Mouse (Mus musculus): ENCODE data around the gene Slc35e3. TPM values are rescaled to one million over a fixed set of nuclear protein-coding genes. Genes with fewer than 3 reads are reported as not detected.

The Slc35e3 gene
- polyA plus RNA-seq, 1 experiment from 2014 or later: 22.2 TPM

GRCm38 (mm10) chr10:117773106-117773720 lies 27.0 kb upstream of the Slc35e3 start:
- H3K9me3 ChIP-seq: no peaks in the 10 kb centered on the region
- H3K36me3 ChIP-seq: peaks cover 95% of the 10 kb centered on the region
- 92% methylated on average over 7 of the region's 7 CpGs for WGBS

GRCm38 (mm10) chr10:117772364-117773105 lies 26.4 kb upstream of the Slc35e3 start:
- Histone ChIP-seq H3K27ac (no peak overlapping the region), H3K36me3 (peaks cover 95% of the 10 kb centered on the region), H3K4me3 (no peak overlapping the region), H3K27me3 (ENCODE audit: insufficient read depth, poor library complexity, severe bottlenecking) (no peaks in the 10 kb centered on the region), H3K9me3 (no peaks in the 10 kb centered on the region), H3K4me1 (replicated peaks) (no peaks in the 10 kb centered on the region)
- no peak for DNase-seq (ENCODE audit: low spot score)
- WGBS: 92% methylated on average over 17 of the region's 17 CpGs

More at GRCm38 (mm10) chr10:117773106-117773720, 27.0 kb upstream of the Slc35e3 start:
- H3K27ac ChIP-seq: no peak overlapping the region
- H3K4me1 ChIP-seq (replicated peaks): no peaks in the 10 kb centered on the region
- H3K4me3 ChIP-seq: no peak overlapping the region
- no peak for DNase-seq (ENCODE audit: low spot score)
- no peaks in the 10 kb centered on the region for H3K27me3 ChIP-seq (ENCODE audit: insufficient read depth, poor library complexity, severe bottlenecking)

DNA sequence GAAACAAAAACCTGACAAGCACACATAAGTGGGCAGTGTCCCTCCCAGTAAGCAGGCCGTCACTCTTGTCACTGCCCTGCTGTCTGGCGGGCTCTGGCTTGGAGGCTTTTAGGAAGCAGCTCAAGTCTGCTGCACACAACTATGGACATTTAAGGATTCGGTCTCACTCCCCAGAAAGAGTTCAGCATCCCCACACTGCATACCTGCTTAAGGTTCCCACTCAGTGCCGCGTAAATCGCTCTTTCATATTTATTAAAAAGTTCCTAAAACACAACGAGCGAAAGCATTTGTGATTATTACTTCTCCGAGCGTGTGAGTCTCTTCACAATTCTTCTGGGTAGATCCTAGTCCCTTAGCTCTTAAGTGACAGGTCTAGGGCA lies 25.0 kb upstream of the Slc35e3 start:
- H3K9me3 ChIP-seq: no peaks in the 10 kb centered on the region
- H3K27me3 ChIP-seq (ENCODE audit: insufficient read depth, poor library complexity, severe bottlenecking): no peaks in the 10 kb centered on the region
- WGBS: 93% methylated on average over 10 of the region's 10 CpGs
- no peak overlapping the region for H3K4me3 ChIP-seq
- no peak overlapping the region for H3K27ac ChIP-seq
- peaks cover 95% of the 10 kb centered on the region for H3K36me3 ChIP-seq
- no peaks in the 10 kb centered on the region for H3K4me1 ChIP-seq (replicated peaks)
- no peak for DNase-seq (ENCODE audit: low spot score)

GRCm38 (mm10) chr10:117770286-117771130 lies 24.3 kb upstream of the Slc35e3 start:
- Histone ChIP-seq H3K36me3 (peaks cover 95% of the 10 kb centered on the region), H3K9me3 (no peaks in the 10 kb centered on the region), H3K4me1 (replicated peaks) (no peaks in the 10 kb centered on the region), H3K27me3 (ENCODE audit: insufficient read depth, poor library complexity, severe bottlenecking) (no peaks in the 10 kb centered on the region), H3K4me3 (no peak overlapping the region), H3K27ac (no peak overlapping the region)
- WGBS: 93% methylated on average over 18 of the region's 18 CpGs
- DNase-seq (ENCODE audit: low spot score): no peak

- no peaks in the 10 kb centered on the region for H3K4me1 ChIP-seq (replicated peaks)
- H3K27me3 ChIP-seq (ENCODE audit: insufficient read depth, poor library complexity, severe bottlenecking): no peaks in the 10 kb centered on the region
- no peak for DNase-seq (ENCODE audit: low spot score)
- WGBS: 92% methylated on average over 9 of the region's 9 CpGs
- H3K36me3 ChIP-seq: peaks cover 95% of the 10 kb centered on the region
- H3K4me3 ChIP-seq: no peak overlapping the region
- no peak overlapping the region for H3K27ac ChIP-seq
- no peaks in the 10 kb centered on the region for H3K9me3 ChIP-seq
Observed at GRCm38 (mm10) chr10:117769541-117770285, 23.5 kb upstream of the Slc35e3 start.

DNA sequence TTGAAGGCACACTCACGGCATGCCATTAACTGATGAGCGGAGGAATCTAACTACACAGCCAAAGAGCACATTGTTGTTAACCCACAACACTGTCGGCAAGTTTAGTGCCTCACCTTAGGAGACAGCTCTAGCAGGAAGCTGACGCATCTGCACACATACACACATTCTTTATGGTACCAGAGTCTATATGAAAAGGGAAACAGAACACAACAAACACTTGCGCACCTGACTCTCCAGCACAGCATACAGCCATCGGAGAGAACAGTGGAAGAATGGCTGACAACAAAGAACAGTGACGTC lies 21.9 kb upstream of the Slc35e3 start:
- DNase-seq (ENCODE audit: low spot score): no peak

DNA sequence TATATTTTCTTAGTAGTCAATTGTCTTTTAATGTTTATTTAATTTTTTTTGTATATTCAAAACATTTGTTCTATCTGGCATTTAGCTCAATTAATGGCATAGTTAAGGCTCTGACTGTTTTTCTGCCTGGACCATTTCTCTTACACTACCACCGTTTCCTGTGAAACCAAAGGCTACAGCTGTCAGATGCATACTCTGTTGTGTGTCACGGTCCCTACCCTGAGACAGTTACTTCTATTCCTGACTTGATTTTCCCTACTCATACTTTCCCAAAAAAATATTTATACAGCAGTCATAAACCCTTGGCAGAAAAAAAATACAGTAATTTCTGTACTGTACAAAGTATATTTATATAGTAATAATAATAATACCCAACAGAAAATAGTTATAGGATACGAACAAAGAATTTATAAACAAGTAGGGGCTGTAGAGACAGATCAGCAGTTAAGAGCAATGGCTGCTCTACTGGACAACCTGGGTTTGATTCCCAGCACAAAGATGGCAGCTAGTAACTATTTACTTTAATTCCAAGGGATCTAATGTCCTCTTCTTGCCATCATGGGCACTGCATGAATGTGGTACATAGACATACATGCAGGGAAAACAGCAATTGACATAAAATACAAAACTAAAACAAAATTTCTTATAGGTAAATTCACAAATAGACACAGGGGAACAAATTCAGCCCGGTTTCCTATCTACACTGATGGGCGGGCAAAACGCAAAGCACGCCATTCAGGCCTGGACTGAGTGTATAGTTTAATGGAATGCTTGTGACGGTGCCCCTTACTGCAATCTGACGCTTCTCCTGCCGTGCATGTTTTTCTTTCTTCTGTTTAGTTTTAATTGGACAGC lies 21.3 kb upstream of the Slc35e3 start:
- Histone ChIP-seq H3K4me3 (no peak overlapping the region), H3K4me1 (replicated peaks) (no peaks in the 10 kb centered on the region), H3K27ac (no peak overlapping the region), H3K36me3 (peaks cover 95% of the 10 kb centered on the region), H3K9me3 (no peaks in the 10 kb centered on the region), H3K27me3 (ENCODE audit: insufficient read depth, poor library complexity, severe bottlenecking) (no peaks in the 10 kb centered on the region)
- no peak for DNase-seq (ENCODE audit: low spot score)
- 91% methylated on average over 10 of the region's 10 CpGs for WGBS

More for the DNA sequence above, 21.9 kb upstream of the Slc35e3 start:
- Histone ChIP-seq H3K4me3 (no peak overlapping the region), H3K4me1 (replicated peaks) (no peaks in the 10 kb centered on the region), H3K27me3 (ENCODE audit: insufficient read depth, poor library complexity, severe bottlenecking) (no peaks in the 10 kb centered on the region), H3K36me3 (peaks cover 95% of the 10 kb centered on the region), H3K27ac (no peak overlapping the region), H3K9me3 (no peaks in the 10 kb centered on the region)
- WGBS: 92% methylated on average over 7 of the region's 7 CpGs

GRCm38 (mm10) chr10:117766896-117767160 lies 20.7 kb upstream of the Slc35e3 start:
- no peaks in the 10 kb centered on the region for H3K9me3 ChIP-seq
- H3K27me3 ChIP-seq (ENCODE audit: insufficient read depth, poor library complexity, severe bottlenecking): no peaks in the 10 kb centered on the region
- H3K4me3 ChIP-seq: no peak overlapping the region
- 97% methylated on average over 5 of the region's 5 CpGs for WGBS
- no peaks in the 10 kb centered on the region for H3K4me1 ChIP-seq (replicated peaks)
- peaks cover 97% of the 10 kb centered on the region for H3K36me3 ChIP-seq
- H3K27ac ChIP-seq: no peak overlapping the region
- no peak for DNase-seq (ENCODE audit: low spot score)

GRCm38 (mm10) chr10:117766111-117766895 lies 20.1 kb upstream of the Slc35e3 start:
- H3K27me3 ChIP-seq (ENCODE audit: insufficient read depth, poor library complexity, severe bottlenecking): no peaks in the 10 kb centered on the region
- H3K9me3 ChIP-seq: no peaks in the 10 kb centered on the region
- H3K27ac ChIP-seq: no peak overlapping the region
- H3K4me1 ChIP-seq (replicated peaks): no peaks in the 10 kb centered on the region
- no peak overlapping the region for H3K4me3 ChIP-seq
- H3K36me3 ChIP-seq: peaks cover 97% of the 10 kb centered on the region
- DNase-seq (ENCODE audit: low spot score): no peak
- WGBS: 93% methylated on average over 16 of the region's 16 CpGs

DNA sequence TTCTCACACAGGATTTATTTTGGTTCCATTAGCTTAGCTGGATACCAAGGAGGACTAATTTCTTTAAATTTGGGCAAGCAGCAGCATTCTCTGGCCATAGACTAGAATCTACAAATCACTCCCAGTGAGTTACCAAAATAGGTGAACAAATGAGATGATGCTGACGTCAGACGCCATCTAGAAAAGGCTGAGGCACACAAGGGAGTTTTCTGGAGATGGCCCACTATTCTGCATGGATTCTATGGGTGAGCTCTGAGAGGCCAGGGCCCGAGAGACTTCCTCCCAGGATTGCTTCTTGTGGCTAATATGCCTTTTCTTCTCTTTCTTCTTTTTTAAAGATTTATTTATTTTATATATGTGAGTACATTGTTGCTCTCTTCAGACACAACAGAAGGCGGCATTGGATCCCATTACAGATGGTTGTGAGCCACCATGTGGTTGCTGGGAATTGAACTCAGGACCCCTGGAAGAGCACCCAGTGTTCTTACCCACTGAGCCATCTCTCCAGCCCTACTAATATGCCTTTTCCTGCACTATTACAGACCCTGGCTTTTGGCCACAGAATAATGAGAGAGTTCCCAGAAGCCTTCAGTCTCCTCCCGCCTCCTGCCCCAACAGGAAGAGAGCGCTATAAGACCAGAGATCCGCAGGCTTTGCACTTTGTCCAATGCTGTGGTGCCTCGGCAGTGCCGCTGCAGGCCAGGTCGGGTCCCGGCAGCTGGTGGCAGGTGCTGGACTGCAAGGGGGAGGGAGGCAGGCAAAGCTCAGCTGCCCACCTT lies 19.1 kb upstream of the Slc35e3 start:
- DNase-seq (ENCODE audit: low spot score): no peak
- no peaks in the 10 kb centered on the region for H3K4me1 ChIP-seq (replicated peaks)
- H3K27ac ChIP-seq: no peak overlapping the region
- no peak overlapping the region for H3K4me3 ChIP-seq
- 93% methylated on average over 11 of the region's 11 CpGs for WGBS
- H3K36me3 ChIP-seq: peaks cover 97% of the 10 kb centered on the region
- H3K9me3 ChIP-seq: no peaks in the 10 kb centered on the region
- no peaks in the 10 kb centered on the region for H3K27me3 ChIP-seq (ENCODE audit: insufficient read depth, poor library complexity, severe bottlenecking)

GRCm38 (mm10) chr10:117764598-117764997 lies 18.4 kb upstream of the Slc35e3 start:
- DNase-seq (ENCODE audit: low spot score): no peak
- Histone ChIP-seq H3K27me3 (ENCODE audit: insufficient read depth, poor library complexity, severe bottlenecking) (no peaks in the 10 kb centered on the region), H3K36me3 (peaks cover 97% of the 10 kb centered on the region), H3K27ac (no peak overlapping the region), H3K4me3 (no peak overlapping the region), H3K4me1 (replicated peaks) (no peaks in the 10 kb centered on the region), H3K9me3 (no peaks in the 10 kb centered on the region)
- 92% methylated on average over 6 of the region's 6 CpGs for WGBS
